Mouse (Mus musculus) CH12.LX (cell line): ENCODE data around the gene Nup37. TPM values are rescaled to one million over a fixed set of nuclear protein-coding genes. Genes with fewer than 3 reads are reported as not detected.

Experiments
- DNase-seq: peaks from one replicate; pipeline ENCODE4 v3.0.0-alpha.2; 2013; ENCODE audit errors: extremely low read depth
- H3K27ac ChIP-seq: 2 replicates; pipeline ENCODE4 v1.5.1; 2012; ENCODE audit warnings: low read depth, mild to moderate bottlenecking, control low read depth, moderate library complexity; ENCODE audit not compliant: insufficient read depth
- H3K27me3 ChIP-seq: replicated peaks from 2 replicates; pipeline ENCODE3; 2012; ENCODE audit warnings: inconsistent platforms
- H3K36me3 ChIP-seq, 2 experiments: replicated peaks in 1 of 2; 2 replicates each; pipeline versions ENCODE3 to v1.6.1; 2012; ENCODE audit warnings: inconsistent platforms in 1 of 2, low read length in 1 of 2, mild to moderate bottlenecking in 1 of 2, mixed read lengths in 1 of 2, moderate library complexity in 1 of 2; ENCODE audit not compliant: control insufficient read depth in 1 of 2, insufficient read depth in 1 of 2
- H3K4me1 ChIP-seq, 2 experiments: 2 replicates each; pipeline ENCODE4 v1.6.1; 2012; ENCODE audit warnings: inconsistent platforms in 1 of 2, moderate library complexity in 1 of 2; ENCODE audit not compliant: insufficient read depth in 2 of 2, control insufficient read depth in 1 of 2
- H3K4me2 ChIP-seq: 2 replicates; pipeline ENCODE4 v1.6.1; 2012; ENCODE audit warnings: low read depth, mild to moderate bottlenecking, control low read depth; ENCODE audit not compliant: poor library complexity, insufficient read depth, severe bottlenecking
- H3K4me3 ChIP-seq, 3 experiments: fragments of 150-350 bp in 1 of 3; sonication (generic) in 1 of 3; replicated peaks in 1 of 3; 2 replicates each; pipeline versions ENCODE3 to v1.5.1; 2011 to 2012; ENCODE audit warnings: low read depth in 2 of 3, low read length in 2 of 3, mild to moderate bottlenecking in 2 of 3, moderate library complexity in 2 of 3, control low read depth in 1 of 3, improper control_type of control experiment in 1 of 3, inconsistent platforms in 1 of 3, mixed read lengths in 1 of 3; ENCODE audit not compliant: poor library complexity in 1 of 3
- H3K79me2 ChIP-seq: replicated peaks from 2 replicates; pipeline ENCODE4 v1.6.1; 2012; ENCODE audit warnings: mild to moderate bottlenecking, moderate library complexity; ENCODE audit not compliant: control insufficient read depth, poor library complexity, insufficient read depth, severe bottlenecking; ENCODE audit errors: extremely low read depth
- H3K9ac ChIP-seq: 2 replicates; pipeline ENCODE4 v1.6.1; 2012; ENCODE audit warnings: low read depth, mild to moderate bottlenecking, control low read depth, moderate library complexity; ENCODE audit not compliant: insufficient read depth
- H3K9me3 ChIP-seq: replicated peaks from 2 replicates; pipeline ENCODE3; 2012; ENCODE audit warnings: low read length, inconsistent platforms, mixed read lengths
- BHLHE40 ChIP-seq: IDR thresholded peaks from 2 replicates; pipeline ENCODE4 v1.6.1; 2011; ENCODE audit warnings: mild to moderate bottlenecking, low read depth, low read length, improper control_type of control experiment
- CHD1 ChIP-seq: IDR thresholded peaks from 2 replicates; pipeline ENCODE4 v1.6.1; 2012; ENCODE audit warnings: low read depth, low read length, improper control_type of control experiment, inconsistent platforms
- CHD2 ChIP-seq: IDR thresholded peaks from 2 replicates; pipeline ENCODE4 v1.6.1; 2011; ENCODE audit warnings: low read length, improper control_type of control experiment
- E2F4 ChIP-seq: IDR thresholded peaks from 2 replicates; pipeline ENCODE4 v1.6.1; 2011; ENCODE audit warnings: low read depth, low read length, improper control_type of control experiment; ENCODE audit not compliant: insufficient replicate concordance
- ELF1 ChIP-seq: IDR thresholded peaks from 2 replicates; pipeline ENCODE4 v1.6.1; 2014; ENCODE audit warnings: low read depth, mild to moderate bottlenecking, inconsistent platforms, low read length, improper control_type of control experiment
- EP300 ChIP-seq: IDR thresholded peaks from 2 replicates; pipeline ENCODE4 v1.6.1; 2011; ENCODE audit warnings: low read length, improper control_type of control experiment
- GABPA ChIP-seq: IDR thresholded peaks from 2 replicates; pipeline ENCODE4 v1.6.1; 2012; ENCODE audit warnings: low read depth, low read length, improper control_type of control experiment, inconsistent platforms; ENCODE audit not compliant: insufficient replicate concordance
- HCFC1 ChIP-seq: IDR thresholded peaks from 2 replicates; pipeline ENCODE4 v1.6.1; 2012; ENCODE audit warnings: low read depth, mild to moderate bottlenecking, inconsistent platforms, low read length, improper control_type of control experiment
- IRF4 ChIP-seq: IDR thresholded peaks from 2 replicates; pipeline ENCODE4 v1.6.1; 2014; ENCODE audit warnings: low read depth, mild to moderate bottlenecking, inconsistent platforms, low read length, improper control_type of control experiment
- JUN ChIP-seq: IDR thresholded peaks from 2 replicates; pipeline ENCODE4 v1.6.1; 2011; ENCODE audit warnings: low read depth, mild to moderate bottlenecking, low read length, improper control_type of control experiment, moderate library complexity; ENCODE audit not compliant: insufficient read depth
- JUND ChIP-seq: conservative IDR thresholded peaks from 2 replicates; pipeline ENCODE4 v1.6.1; 2011; ENCODE audit warnings: low read depth, low read length, improper control_type of control experiment
- MAX ChIP-seq: IDR thresholded peaks from 2 replicates; pipeline ENCODE4 v1.6.1; 2011; ENCODE audit warnings: low read length, improper control_type of control experiment
- MXI1 ChIP-seq: IDR thresholded peaks from 2 replicates; pipeline ENCODE4 v1.6.1; 2011; ENCODE audit warnings: mild to moderate bottlenecking, low read depth, low read length, improper control_type of control experiment
- NELFE ChIP-seq: IDR thresholded peaks from 2 replicates; pipeline ENCODE4 v1.6.1; 2011; ENCODE audit warnings: low read depth, low read length, improper control_type of control experiment
- NRF1 ChIP-seq: IDR thresholded peaks from 2 replicates; pipeline ENCODE4 v1.6.1; 2014; ENCODE audit warnings: low read depth, mild to moderate bottlenecking, inconsistent platforms, low read length, improper control_type of control experiment, moderate library complexity
- POLR2A ChIP-seq: IDR thresholded peaks from 2 replicates; pipeline ENCODE4 v1.6.1; 2011; ENCODE audit warnings: low read depth, mild to moderate bottlenecking, improper control_type of control experiment, low read length
- POLR2AphosphoS2 ChIP-seq: IDR thresholded peaks from 2 replicates; pipeline ENCODE4 v1.6.1; 2011; ENCODE audit warnings: low read depth, low read length, improper control_type of control experiment
- RCOR1 ChIP-seq: conservative IDR thresholded peaks from 2 replicates; pipeline ENCODE4 v1.6.1; 2012; ENCODE audit warnings: low read depth, mild to moderate bottlenecking, inconsistent platforms, low read length, improper control_type of control experiment
- SMC3 ChIP-seq: IDR thresholded peaks from 2 replicates; pipeline ENCODE4 v1.6.1; 2011; ENCODE audit warnings: low read depth, low read length, improper control_type of control experiment
- TBP ChIP-seq: conservative IDR thresholded peaks from 2 replicates; pipeline ENCODE4 v1.6.1; 2011; ENCODE audit warnings: low read depth, low read length, improper control_type of control experiment
- TCF12 ChIP-seq: IDR thresholded peaks from 2 replicates; pipeline ENCODE4 v1.6.1; 2014; ENCODE audit warnings: low read depth, mild to moderate bottlenecking, inconsistent platforms, low read length, improper control_type of control experiment
- USF1 ChIP-seq: IDR thresholded peaks from 2 replicates; pipeline ENCODE4 v1.6.1; 2014; ENCODE audit warnings: low read depth, mild to moderate bottlenecking, inconsistent platforms, low read length, improper control_type of control experiment
- USF2 ChIP-seq: conservative IDR thresholded peaks from 2 replicates; pipeline ENCODE4 v1.6.1; 2011; ENCODE audit warnings: low read depth, low read length, improper control_type of control experiment
- ZMIZ1 ChIP-seq: IDR thresholded peaks from 2 replicates; pipeline ENCODE4 v1.6.1; 2012; ENCODE audit warnings: low read depth, mild to moderate bottlenecking, inconsistent platforms, low read length, improper control_type of control experiment
- ZNF384 ChIP-seq: IDR thresholded peaks from 2 replicates; pipeline ENCODE4 v1.6.1; 2012; ENCODE audit warnings: low read depth, low read length, improper control_type of control experiment, inconsistent platforms
- dilution Hi-C: fragments of 300-500 bp; cut with MboI; formaldehyde crosslinking; loops from 2 replicates; pipeline ENCODE4 v1.14.3; 2020; ENCODE audit warnings: low sequenced_read_pairs; ENCODE audit not compliant: extremely low pct_unique_long_range_greater_than_20kb, extremely low pct_ligation_motif_present
- in situ Hi-C: fragments of 300-500 bp; cut with MboI; formaldehyde crosslinking; loops from 3 replicates; pipeline ENCODE4 v1.14.3; 2019; ENCODE audit warnings: low sequenced_read_pairs, low pct_ligation_motif_present, low pct_unique_long_range_greater_than_20kb, mixed read lengths
- polyA plus RNA-seq: library from polyadenylated mRNA; unstranded; fragments of >175 nt; gene quantifications from 2 replicates; pipeline ENCODE4 v1.2.1, GENCODE M21; 2012; ENCODE audit warnings: low read depth; ENCODE audit not compliant: insufficient read length
- total RNA-seq, 2 experiments: library from RNA; depleted of rRNA; stranded (reverse); fragments of 300-350 nt in 1 of 2; fragments of >200 nt in 1 of 2; gene quantifications; 2 replicates each; pipeline ENCODE4 v1.2.3; 2012 to 2014

Nup37 gene
- total and polyA plus RNA-seq, 3 experiments = 59.2 to 222 (median 82.4) TPM

DNA sequence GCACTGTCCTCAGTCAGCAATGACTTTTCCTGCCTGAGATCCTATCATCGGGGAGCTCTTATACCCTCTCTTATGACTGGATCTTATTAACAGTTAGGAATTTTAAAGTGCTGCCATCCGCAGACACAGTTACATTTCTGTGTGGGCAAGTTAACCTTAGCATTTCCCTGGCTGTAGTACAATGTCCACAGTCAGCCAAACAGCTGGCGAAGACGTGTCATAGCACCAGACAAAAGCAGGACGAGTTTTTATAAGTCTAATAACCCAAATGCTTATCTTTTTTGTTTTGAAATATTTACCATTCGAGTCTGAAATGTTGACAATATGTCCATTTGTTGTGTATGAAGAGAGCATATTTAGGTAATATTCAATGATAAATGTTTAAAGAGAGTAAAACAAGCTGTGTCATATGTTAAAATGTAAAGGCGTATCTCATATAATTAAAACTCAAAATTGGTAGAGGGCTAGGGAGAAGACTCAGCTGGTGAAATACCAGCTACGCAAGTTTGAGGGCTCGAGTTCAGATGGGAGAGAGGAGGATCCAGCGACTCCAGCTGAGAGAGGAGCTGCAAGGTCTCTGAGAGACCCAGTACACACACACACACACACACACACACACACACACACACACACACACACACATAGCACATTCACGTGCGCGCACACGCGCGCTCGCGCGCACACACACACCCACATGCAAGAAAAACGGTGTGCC, 68.2 kb downstream of the Nup37 start:
- Histone ChIP-seq H3K4me3 (no peak overlapping the region), H3K79me2 (no peaks in the 10 kb centered on the region), H3K4me1 (no peaks in the 10 kb centered on the region), H3K4me2 (no peak overlapping the region), H3K9ac (no peak overlapping the region), H3K9me3 (no peaks in the 10 kb centered on the region), H3K36me3 (peaks cover 11 to 66% of the 10 kb centered on the region in 2 experiments), H3K27me3 (no peaks in the 10 kb centered on the region), H3K27ac (no peak overlapping the region)
- no peak for DNase-seq
- dilution Hi-C loops (no loop called here), in situ Hi-C loops (no loop called here)
- no peak for TF ChIP-seq POLR2AphosphoS2
- TF ChIP-seq USF1 = no peak

DNA sequence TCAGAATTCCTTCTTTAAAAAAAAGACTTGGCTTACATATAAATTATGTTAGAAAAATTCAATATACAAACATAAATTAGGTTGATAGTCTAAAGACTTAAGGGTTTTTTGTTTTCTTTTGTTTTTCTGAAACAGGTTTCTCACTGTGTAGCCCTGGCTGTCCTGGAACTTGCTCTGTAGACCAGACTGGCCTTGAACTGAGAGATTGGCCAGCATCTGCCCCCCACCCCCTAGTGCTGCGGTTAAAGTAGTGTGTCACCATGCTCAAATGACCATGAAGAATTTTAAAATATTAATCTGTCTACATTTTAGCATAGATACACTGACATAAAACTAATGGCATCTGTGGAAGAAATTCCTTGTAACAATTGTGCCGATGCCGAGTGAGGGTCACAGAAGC, 71.4 kb downstream of the Nup37 start:
- in situ Hi-C loops = no loop called here
- Histone ChIP-seq H3K79me2 (no peaks in the 10 kb centered on the region), H3K9ac (no peak overlapping the region), H3K27ac (no peak overlapping the region), H3K36me3 (peaks cover 21 to 76% of the 10 kb centered on the region in 2 experiments), H3K27me3 (no peaks in the 10 kb centered on the region), H3K4me2 (no peak overlapping the region), H3K4me3 (no peak overlapping the region), H3K9me3 (no peaks in the 10 kb centered on the region), H3K4me1 (no peaks in the 10 kb centered on the region)
- dilution Hi-C loops = no loop called here
- no peak for TF ChIP-seq IRF4
- no peak for TF ChIP-seq TCF12
- TF ChIP-seq BHLHE40 = no peak
- no peak for TF ChIP-seq E2F4
- TF ChIP-seq NRF1 = no peak
- TF ChIP-seq USF1 = no peak
- no peak for TF ChIP-seq USF2
- TF ChIP-seq SMC3 = no peak
- no peak for TF ChIP-seq JUN
- no peak for TF ChIP-seq JUND
- no peak for TF ChIP-seq HCFC1
- TF ChIP-seq MXI1 = no peak
- DNase-seq = no peak

DNA sequence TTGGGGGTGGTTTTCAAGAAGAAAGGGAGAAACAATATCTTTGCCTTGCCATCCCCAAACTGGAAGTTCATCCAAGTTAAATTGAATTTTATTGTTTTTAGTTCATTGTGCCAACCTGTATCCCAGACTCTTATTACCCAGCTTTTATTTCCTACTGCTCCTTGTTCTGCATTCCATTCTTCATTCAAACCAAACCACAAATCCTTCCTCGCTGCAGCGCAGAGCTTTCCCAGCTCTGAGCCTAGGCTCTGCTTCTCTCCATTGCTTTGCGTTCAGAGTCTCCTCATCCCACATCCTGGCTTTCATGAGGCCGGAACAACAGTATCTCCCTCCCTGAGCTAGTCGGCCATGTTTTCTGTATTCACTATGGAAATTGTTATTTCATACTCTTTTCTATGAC, 74.9 kb downstream of the Nup37 start:
- dilution Hi-C loops = no loop called here
- H3K79me2 ChIP-seq = no peaks in the 10 kb centered on the region
- no peak overlapping the region for H3K4me2 ChIP-seq
- H3K9me3 ChIP-seq = no peaks in the 10 kb centered on the region
- no peak for TF ChIP-seq NELFE
- TF ChIP-seq ELF1 = no peak
- TF ChIP-seq POLR2A = no peak
- no peak for TF ChIP-seq MAX
- no peak for TF ChIP-seq MXI1
- TF ChIP-seq CHD2 = no peak
- no peak for TF ChIP-seq NRF1
- TF ChIP-seq SMC3 = no peak
- no peak for TF ChIP-seq GABPA
- no peak for TF ChIP-seq E2F4
- no peak for TF ChIP-seq ZNF384
- no peak for TF ChIP-seq RCOR1
- TF ChIP-seq EP300 = no peak
- TF ChIP-seq JUND = no peak
- no peak for TF ChIP-seq CHD1
- no peak for TF ChIP-seq ZMIZ1
- TF ChIP-seq TBP = no peak
- TF ChIP-seq, all 38 proteins: peak for 0
- in situ Hi-C loops = no loop called here
- no peak for DNase-seq
- Histone ChIP-seq H3K4me1 (no peaks in the 10 kb centered on the region), H3K27me3 (no peaks in the 10 kb centered on the region), H3K27ac (no peak overlapping the region), H3K9ac (no peak overlapping the region), H3K4me3 (no peak overlapping the region), H3K36me3 (peaks cover 28 to 80% of the 10 kb centered on the region in 2 experiments)
